Mouse (Mus musculus) liver, embryonic 16.5 days (tissue): ENCODE measurements around the gene Acd. TPM values are rescaled to one million over a fixed set of nuclear protein-coding genes. Genes with fewer than 3 reads are reported as not detected.

Source experiments
- ATAC-seq: fragments of 200-750 bp; cut with Nextera tagmentation; 2 replicates; pipeline ENCODE4 v1.8.0; 2017; ENCODE audit warnings: low read depth, mild to moderate bottlenecking, moderate number of reproducible peaks, moderate library complexity
- H3K27ac ChIP-seq: fragments of 300-500 bp; sonication (generic); 2 replicates; pipeline ENCODE4 v1.5.1; 2014; ENCODE audit warnings: mild to moderate bottlenecking, low read length
- H3K27me3 ChIP-seq: fragments of 300-500 bp; sonication (generic); 2 replicates; pipeline ENCODE4 v1.6.1; 2014; ENCODE audit warnings: low read depth, low read length, mixed read lengths; ENCODE audit not compliant: control insufficient read depth, insufficient read depth
- H3K36me3 ChIP-seq: fragments of 300-500 bp; sonication (generic); 2 replicates; pipeline ENCODE4 v1.6.1; 2014; ENCODE audit warnings: mild to moderate bottlenecking; ENCODE audit not compliant: control insufficient read depth, insufficient read depth
- H3K4me1 ChIP-seq: fragments of 300-500 bp; sonication (generic); 2 replicates; pipeline ENCODE4 v1.6.1; 2014; ENCODE audit warnings: low read depth, low read length, mixed read lengths; ENCODE audit not compliant: control insufficient read depth
- H3K4me2 ChIP-seq: fragments of 300-500 bp; sonication (generic); 2 replicates; pipeline ENCODE4 v1.6.1; 2014; ENCODE audit warnings: low read depth, low read length, mixed read lengths
- H3K4me3 ChIP-seq: fragments of 300-500 bp; sonication (generic); 2 replicates; pipeline ENCODE4 v1.5.1; 2014; ENCODE audit warnings: low read depth, mild to moderate bottlenecking, low read length
- H3K9ac ChIP-seq: fragments of 300-500 bp; sonication (generic); 2 replicates; pipeline ENCODE4 v1.6.1; 2014; ENCODE audit warnings: low read depth, low read length
- H3K9me3 ChIP-seq: fragments of 300-500 bp; sonication (generic); replicated peaks from 2 replicates; pipeline ENCODE4 v1.6.1; 2016; ENCODE audit warnings: low read length; ENCODE audit not compliant: control insufficient read depth
- WGBS: fragments of 180-500 bp; shearing (Covaris S2); extraction: QIAGEN DNeasy Blood & Tissue Kit; methylation state at CpG from one replicate; pipeline ENCODE4 v1.1.7; 2014; ENCODE audit not compliant: insufficient replicate concordance; 5-methylcytosine and 5-hydroxymethylcytosine counted together
- polyA plus RNA-seq: library from polyadenylated mRNA; unstranded; fragments of >200 nt; fragmentation: Nextera tagmentation; extraction: Ambion mirVana; gene quantifications from 2 replicates; pipeline ENCODE4 v1.2.1, GENCODE M21; 2015

The Acd gene
- polyA plus RNA-seq, 1 experiment from 2014 or later: 19.1 TPM

- H3K9ac ChIP-seq: no peak overlapping the region
- H3K36me3 ChIP-seq: peaks cover 12% of the 10 kb centered on the region; the same call in 1 of the 2 replicates
- H3K27me3 ChIP-seq: peaks cover 5% of the 10 kb centered on the region; the same call in 1 of the 2 replicates
- ATAC-seq: 0 out of 2 replicates have a peak, but pooled peaks have one; percentile 7
- H3K4me1 ChIP-seq: peaks cover 10% of the 10 kb centered on the region
- H3K4me2 ChIP-seq: peak overlapping the region; percentile 76
- H3K9me3 ChIP-seq: no peaks in the 10 kb centered on the region
- H3K27ac ChIP-seq: no peak overlapping the region
- 33% methylated on average over 40 of the region's 40 CpGs for WGBS
- H3K4me3 ChIP-seq: peak overlapping the region; percentile 44
These were observed 6.7 kb downstream of the Acd start for GRCm38 (mm10) chr8:105694051-105694799.

GRCm38 (mm10) chr8:105693648-105694047 lies 7.3 kb downstream of the Acd start:
- Histone ChIP-seq H3K9ac (no peak overlapping the region), H3K27me3 (peaks cover 5% of the 10 kb centered on the region; the same call in 1 of the 2 replicates), H3K4me3 (peak overlapping the region; percentile 44), H3K27ac (no peak overlapping the region), H3K9me3 (no peaks in the 10 kb centered on the region), H3K4me2 (peak overlapping the region; percentile 76), H3K36me3 (peaks cover 12% of the 10 kb centered on the region; the same call in 1 of the 2 replicates), H3K4me1 (peaks cover 10% of the 10 kb centered on the region)
- ATAC-seq: peak; percentile 52
- WGBS: 10% methylated on average over 28 of the region's 30 CpGs

GRCm38 (mm10) chr8:105692449-105693182 lies 8.3 kb downstream of the Acd start:
- no peak overlapping the region for H3K4me2 ChIP-seq
- H3K9ac ChIP-seq: no peak overlapping the region
- H3K4me1 ChIP-seq: peaks cover 10% of the 10 kb centered on the region
- no peak overlapping the region for H3K4me3 ChIP-seq
- no peak for ATAC-seq
- H3K9me3 ChIP-seq: no peaks in the 10 kb centered on the region
- no peak overlapping the region for H3K27ac ChIP-seq
- peaks cover 5% of the 10 kb centered on the region; the same call in 1 of the 2 replicates for H3K36me3 ChIP-seq
- peaks cover 5% of the 10 kb centered on the region; the same call in 1 of the 2 replicates for H3K27me3 ChIP-seq
- WGBS: 78% methylated on average over 11 of the region's 11 CpGs

- Histone ChIP-seq H3K27me3 (peaks cover 5% of the 10 kb centered on the region; the same call in 1 of the 2 replicates), H3K4me1 (peaks cover 10% of the 10 kb centered on the region), H3K27ac (no peak overlapping the region), H3K4me3 (no peak overlapping the region), H3K9ac (no peak overlapping the region), H3K4me2 (no peak overlapping the region), H3K9me3 (no peaks in the 10 kb centered on the region), H3K36me3 (no peaks in the 10 kb centered on the region)
- 70% methylated on average over 14 of the region's 14 CpGs for WGBS
- ATAC-seq: no peak
These were observed 9.9 kb downstream of the Acd start for GRCm38 (mm10) chr8:105690978-105691377.

GRCm38 (mm10) chr8:105689983-105690360 lies 10.9 kb downstream of the Acd start:
- Histone ChIP-seq H3K4me1 (peaks cover 10% of the 10 kb centered on the region), H3K36me3 (no peaks in the 10 kb centered on the region), H3K4me3 (no peak overlapping the region), H3K9me3 (no peaks in the 10 kb centered on the region), H3K9ac (no peak overlapping the region), H3K27ac (no peak overlapping the region), H3K4me2 (no peak overlapping the region), H3K27me3 (peaks cover 5% of the 10 kb centered on the region; the same call in 1 of the 2 replicates)
- WGBS: 80% methylated on average over 9 of the region's 9 CpGs
- ATAC-seq: no peak

GRCm38 (mm10) chr8:105689256-105689982 lies 11.5 kb downstream of the Acd start:
- peaks cover 2% of the 10 kb centered on the region; the same call in 1 of the 2 replicates for H3K36me3 ChIP-seq
- no peak overlapping the region for H3K4me2 ChIP-seq
- 76% methylated on average over 35 of the region's 35 CpGs for WGBS
- peaks cover 8% of the 10 kb centered on the region for H3K4me1 ChIP-seq
- no peak overlapping the region for H3K4me3 ChIP-seq
- H3K27ac ChIP-seq: no peak overlapping the region
- no peak for ATAC-seq
- H3K9ac ChIP-seq: no peak overlapping the region
- peaks cover 5% of the 10 kb centered on the region; the same call in 1 of the 2 replicates for H3K27me3 ChIP-seq
- no peaks in the 10 kb centered on the region for H3K9me3 ChIP-seq

GRCm38 (mm10) chr8:105688242-105688752 lies 12.6 kb downstream of the Acd start:
- peaks cover 6% of the 10 kb centered on the region for H3K36me3 ChIP-seq
- WGBS: 48% methylated on average over 14 of the region's 14 CpGs
- H3K9ac ChIP-seq: no peak overlapping the region
- ATAC-seq: no peak
- H3K4me1 ChIP-seq: no peaks in the 10 kb centered on the region; the same call in 1 of the 2 replicates
- H3K4me3 ChIP-seq: no peak overlapping the region
- no peaks in the 10 kb centered on the region for H3K9me3 ChIP-seq
- peaks cover under 1% of the 10 kb centered on the region; the same call in 1 of the 2 replicates for H3K27me3 ChIP-seq
- H3K4me2 ChIP-seq: no peak overlapping the region
- no peak overlapping the region for H3K27ac ChIP-seq

GRCm38 (mm10) chr8:105687512-105687911 lies 13.4 kb downstream of the Acd start:
- no peak overlapping the region for H3K9ac ChIP-seq
- 73% methylated on average over 8 of the region's 8 CpGs for WGBS
- H3K27ac ChIP-seq: no peak overlapping the region
- H3K27me3 ChIP-seq: no peaks in the 10 kb centered on the region
- no peak overlapping the region for H3K4me3 ChIP-seq
- H3K36me3 ChIP-seq: peaks cover 12% of the 10 kb centered on the region
- ATAC-seq: no peak
- H3K4me2 ChIP-seq: no peak overlapping the region
- no peaks in the 10 kb centered on the region for H3K9me3 ChIP-seq
- no peaks in the 10 kb centered on the region; the same call in 1 of the 2 replicates for H3K4me1 ChIP-seq
